Comparison of ENCODE assay signal across 8 mouse cellular contexts in genomic region chr7:105762517-105763270, GRCm38 (mm10). TPM values are rescaled to one million over a fixed set of nuclear protein-coding genes. Genes with fewer than 3 reads are reported as not detected.
DNase-seq lines count a peak whose midpoint lies in the region; ATAC-seq and TF ChIP-seq lines count a peak whose summit lies in the region.

No protein-coding gene starts in this region.

- H3K36me3 ChIP-seq in forebrain, embryonic 10.5 days (replicated peaks): peaks cover 95% of the 10 kb centered on the region
- H3K36me3 ChIP-seq in forebrain, embryonic 13.5 days (ENCODE audit: poor library complexity, severe bottlenecking): peaks cover 90% of the 10 kb centered on the region
- H3K36me3 ChIP-seq in limb, embryonic 11.5 days (ENCODE audit: control insufficient read depth, insufficient read depth, low read length): peaks cover 37% of the 10 kb centered on the region
- peaks cover 98% of the 10 kb centered on the region for H3K36me3 ChIP-seq in limb, embryonic 10.5 days
- peaks cover 17% of the 10 kb centered on the region for H3K36me3 ChIP-seq in intestine, embryonic 16.5 days (ENCODE audit: control insufficient read depth, insufficient read depth, low read length)
- H3K36me3 ChIP-seq in midbrain, postnatal 0 days (ENCODE audit: insufficient read depth, low read length): peaks cover 84% of the 10 kb centered on the region

- no peak for DNase-seq in forebrain, embryonic 10.5 days (ENCODE audit: extremely low spot score, low spot score)
- DNase-seq in limb, embryonic 11.5 days (ENCODE audit: low spot score): no peak
- DNase-seq in limb, embryonic 10.5 days (ENCODE audit: low spot score): no peak
- no peak for DNase-seq in midbrain, postnatal 0 days (ENCODE audit: low spot score)
- DNase-seq in ovary, postnatal 36 days (ENCODE audit: low spot score): no peak
- no peak for DNase-seq in right cerebral cortex, adult 2 months (ENCODE audit: low spot score in 2 of 2)

- no peak overlapping the region for H3K27ac ChIP-seq in forebrain, embryonic 10.5 days
- no peak overlapping the region for H3K27ac ChIP-seq in forebrain, embryonic 13.5 days
- no peak overlapping the region for H3K27ac ChIP-seq in limb, embryonic 11.5 days (replicated peaks; ENCODE audit: low read depth, low read length)
- H3K27ac ChIP-seq in limb, embryonic 10.5 days: no peak overlapping the region
- H3K27ac ChIP-seq in intestine, embryonic 16.5 days (ENCODE audit: low read length): no peak overlapping the region
- H3K27ac ChIP-seq in midbrain, postnatal 0 days (ENCODE audit: low read depth, low read length): 0 out of 2 replicates have a peak overlapping the region, but pooled peaks have one; percentile 18

- H3K4me3 ChIP-seq in forebrain, embryonic 10.5 days: peak overlapping the region; percentile 42
- no peak overlapping the region for H3K4me3 ChIP-seq in forebrain, embryonic 13.5 days
- H3K4me3 ChIP-seq in limb, embryonic 11.5 days (ENCODE audit: low read depth, low read length): no peak overlapping the region
- no peak overlapping the region for H3K4me3 ChIP-seq in limb, embryonic 10.5 days
- H3K4me3 ChIP-seq in intestine, embryonic 16.5 days (ENCODE audit: low read length): peak overlapping the region; percentile 36
- H3K4me3 ChIP-seq in midbrain, postnatal 0 days (ENCODE audit: low read depth, low read length): no peak overlapping the region

- TF ChIP-seq CTCF in midbrain, postnatal 0 days (IDR thresholded peaks at IDR 0.05): no peak

- H3K9ac ChIP-seq in forebrain, embryonic 13.5 days: no peak overlapping the region
- H3K9ac ChIP-seq in limb, embryonic 11.5 days (ENCODE audit: low read length): 0 out of 2 replicates have a peak overlapping the region, but pooled peaks have one; percentile 9
- 0 out of 2 replicates have a peak overlapping the region, but pooled peaks have one; percentile 5 for H3K9ac ChIP-seq in intestine, embryonic 16.5 days (ENCODE audit: low read depth, low read length)
- no peak overlapping the region for H3K9ac ChIP-seq in midbrain, postnatal 0 days (replicated peaks; ENCODE audit: low read length, poor library complexity, severe bottlenecking)

- H3K4me2 ChIP-seq in forebrain, embryonic 13.5 days: no peak overlapping the region
- 0 out of 2 replicates have a peak overlapping the region, but pooled peaks have one; percentile 12 for H3K4me2 ChIP-seq in limb, embryonic 11.5 days (ENCODE audit: low read depth, severe bottlenecking)
- peak overlapping the region; percentile 59 for H3K4me2 ChIP-seq in intestine, embryonic 16.5 days (ENCODE audit: low read depth, low read length)
- no peak overlapping the region for H3K4me2 ChIP-seq in midbrain, postnatal 0 days (ENCODE audit: low read depth, low read length, poor library complexity, severe bottlenecking)

- 9% methylated on average over 55 of the region's 55 CpGs for WGBS in forebrain, embryonic 10.5 days
- 19% methylated on average over 55 of the region's 55 CpGs for WGBS in forebrain, embryonic 13.5 days
- 34% methylated on average over 55 of the region's 55 CpGs for whole genome bisulfite sequencing in limb, embryonic 11.5 days
- 18% methylated on average over 55 of the region's 55 CpGs for WGBS in limb, embryonic 10.5 days
- WGBS in intestine, embryonic 16.5 days: 46% methylated on average over 55 of the region's 55 CpGs
- WGBS in midbrain, postnatal 0 days: 36% methylated on average over 55 of the region's 55 CpGs

- ATAC-seq in forebrain, embryonic 13.5 days: no peak
- peak; percentile 41; the same call in 1 of the 2 replicates for ATAC-seq in limb, embryonic 11.5 days (ENCODE audit: insufficient number of reproducible peaks, low FRiP score, low TSS enrichment, low read depth)
- ATAC-seq in intestine, embryonic 16.5 days: 0 out of 2 replicates have a peak, but pooled peaks have one; percentile 26
- peak; percentile 14 for ATAC-seq in midbrain, postnatal 0 days (ENCODE audit: low FRiP score)

- H3K9me3 ChIP-seq in forebrain, embryonic 10.5 days: no peaks in the 10 kb centered on the region
- no peaks in the 10 kb centered on the region for H3K9me3 ChIP-seq in forebrain, embryonic 13.5 days (replicated peaks)
- H3K9me3 ChIP-seq in limb, embryonic 11.5 days (ENCODE audit: control insufficient read depth, low read length): no peaks in the 10 kb centered on the region
- no peaks in the 10 kb centered on the region for H3K9me3 ChIP-seq in limb, embryonic 10.5 days (replicated peaks)
- H3K9me3 ChIP-seq in intestine, embryonic 16.5 days (ENCODE audit: control insufficient read depth, low read length): no peaks in the 10 kb centered on the region
- no peaks in the 10 kb centered on the region for H3K9me3 ChIP-seq in midbrain, postnatal 0 days (ENCODE audit: low read length)

- peaks cover 22% of the 10 kb centered on the region for H3K4me1 ChIP-seq in forebrain, embryonic 10.5 days
- H3K4me1 ChIP-seq in forebrain, embryonic 13.5 days: peaks cover 5% of the 10 kb centered on the region
- H3K4me1 ChIP-seq in limb, embryonic 11.5 days (ENCODE audit: control insufficient read depth, insufficient read depth, low read length): 0 out of 2 replicates have a peak, but pooled peaks cover 7% of the 10 kb centered on the region
- peaks cover 9% of the 10 kb centered on the region for H3K4me1 ChIP-seq in limb, embryonic 10.5 days
- H3K4me1 ChIP-seq in intestine, embryonic 16.5 days (ENCODE audit: control insufficient read depth, insufficient read depth, low read length): no peaks in the 10 kb centered on the region
- H3K4me1 ChIP-seq in midbrain, postnatal 0 days (ENCODE audit: insufficient read depth, low read length): no peaks in the 10 kb centered on the region

- H3K27me3 ChIP-seq in forebrain, embryonic 10.5 days (ENCODE audit: poor library complexity, severe bottlenecking): peaks cover 49% of the 10 kb centered on the region
- peaks cover 29% of the 10 kb centered on the region for H3K27me3 ChIP-seq in forebrain, embryonic 13.5 days
- H3K27me3 ChIP-seq in limb, embryonic 11.5 days (ENCODE audit: control insufficient read depth, insufficient read depth, low read length): no peaks in the 10 kb centered on the region
- peaks cover 37% of the 10 kb centered on the region for H3K27me3 ChIP-seq in limb, embryonic 10.5 days (ENCODE audit: low read depth, poor library complexity, severe bottlenecking)
- H3K27me3 ChIP-seq in intestine, embryonic 16.5 days (replicated peaks; ENCODE audit: control insufficient read depth, insufficient read depth, low read length): no peaks in the 10 kb centered on the region
- no peaks in the 10 kb centered on the region for H3K27me3 ChIP-seq in midbrain, postnatal 0 days (ENCODE audit: insufficient read depth, low read length)

RNA-seq across cellular contexts. Expression of gene Tpp1, which starts 10.7 kb away (rescaled TPM):
- polyA plus RNA-seq in forebrain, embryonic 10.5 days (2016; fragmentation: Nextera tagmentation; extraction: Ambion mirVana): 60.2 and 62.6 TPM in 2 replicates
- polyA plus RNA-seq in forebrain, embryonic 13.5 days (2015; fragmentation: Nextera tagmentation; extraction: Ambion mirVana): 29.5 and 36.8 TPM in 2 replicates
- polyA plus RNA-seq in limb, embryonic 11.5 days (2014; fragmentation: Nextera tagmentation; extraction: Ambion mirVana): 35.9 and 41.7 TPM in 2 replicates
- 39.8 and 40.5 TPM in 2 replicates for polyA plus RNA-seq in limb, embryonic 10.5 days (2016; fragmentation: Nextera tagmentation; extraction: Ambion mirVana)
- polyA plus RNA-seq in intestine, embryonic 16.5 days (2015; fragmentation: Nextera tagmentation; extraction: Ambion mirVana): 152 and 191 TPM in 2 replicates
- total RNA-seq in midbrain, postnatal 0 days (2014; rRNA removed): 38.3 and 66.8 TPM in 2 replicates
- polyA plus RNA-seq in midbrain, postnatal 0 days (2015; fragmentation: Nextera tagmentation; extraction: Ambion mirVana): 41.3 and 42.2 TPM in 2 replicates

RNA-seq across cellular contexts. Expression of gene Taf10, which starts 18.5 kb away (rescaled TPM):
- polyA plus RNA-seq in forebrain, embryonic 10.5 days (2016; fragmentation: Nextera tagmentation; extraction: Ambion mirVana): 178 and 183 TPM in 2 replicates
- polyA plus RNA-seq in forebrain, embryonic 13.5 days (2015; fragmentation: Nextera tagmentation; extraction: Ambion mirVana): 137 and 141 TPM in 2 replicates
- polyA plus RNA-seq in limb, embryonic 11.5 days (2014; fragmentation: Nextera tagmentation; extraction: Ambion mirVana): 166 and 179 TPM in 2 replicates
- polyA plus RNA-seq in limb, embryonic 10.5 days (2016; fragmentation: Nextera tagmentation; extraction: Ambion mirVana): 165 and 180 TPM in 2 replicates
- polyA plus RNA-seq in intestine, embryonic 16.5 days (2015; fragmentation: Nextera tagmentation; extraction: Ambion mirVana): 114 and 119 TPM in 2 replicates
- 65.7 and 87.1 TPM in 2 replicates for total RNA-seq in midbrain, postnatal 0 days (2014; rRNA removed)
- polyA plus RNA-seq in midbrain, postnatal 0 days (2015; fragmentation: Nextera tagmentation; extraction: Ambion mirVana): 91.2 and 102 TPM in 2 replicates

RNA-seq across cellular contexts. Expression of gene Dchs1, which starts 24.8 kb away (rescaled TPM):
- 8.8 and 9.9 TPM in 2 replicates for polyA plus RNA-seq in forebrain, embryonic 10.5 days (2016; fragmentation: Nextera tagmentation; extraction: Ambion mirVana)
- 16.5 and 18.8 TPM in 2 replicates for polyA plus RNA-seq in forebrain, embryonic 13.5 days (2015; fragmentation: Nextera tagmentation; extraction: Ambion mirVana)
- 22.8 and 25.5 TPM in 2 replicates for polyA plus RNA-seq in limb, embryonic 11.5 days (2014; fragmentation: Nextera tagmentation; extraction: Ambion mirVana)
- 17.3 and 21.2 TPM in 2 replicates for polyA plus RNA-seq in limb, embryonic 10.5 days (2016; fragmentation: Nextera tagmentation; extraction: Ambion mirVana)
- 4.9 and 5.2 TPM in 2 replicates for polyA plus RNA-seq in intestine, embryonic 16.5 days (2015; fragmentation: Nextera tagmentation; extraction: Ambion mirVana)
- total RNA-seq in midbrain, postnatal 0 days (2014; rRNA removed): 101 and 105 TPM in 2 replicates
- polyA plus RNA-seq in midbrain, postnatal 0 days (2015; fragmentation: Nextera tagmentation; extraction: Ambion mirVana): 7.0 and 7.5 TPM in 2 replicates

RNA-seq across cellular contexts. Expression of gene Rrp8, which starts 25.5 kb away (rescaled TPM):
- 43.5 and 46.5 TPM in 2 replicates for polyA plus RNA-seq in forebrain, embryonic 10.5 days (2016; fragmentation: Nextera tagmentation; extraction: Ambion mirVana)
- 31.2 and 35.4 TPM in 2 replicates for polyA plus RNA-seq in forebrain, embryonic 13.5 days (2015; fragmentation: Nextera tagmentation; extraction: Ambion mirVana)
- 48.4 and 50.6 TPM in 2 replicates for polyA plus RNA-seq in limb, embryonic 11.5 days (2014; fragmentation: Nextera tagmentation; extraction: Ambion mirVana)
- 44.1 and 54.1 TPM in 2 replicates for polyA plus RNA-seq in limb, embryonic 10.5 days (2016; fragmentation: Nextera tagmentation; extraction: Ambion mirVana)
- polyA plus RNA-seq in intestine, embryonic 16.5 days (2015; fragmentation: Nextera tagmentation; extraction: Ambion mirVana): 26.2 and 32.6 TPM in 2 replicates
- 19.1 and 29.3 TPM in 2 replicates for total RNA-seq in midbrain, postnatal 0 days (2014; rRNA removed)
- polyA plus RNA-seq in midbrain, postnatal 0 days (2015; fragmentation: Nextera tagmentation; extraction: Ambion mirVana): 16.1 and 19.4 TPM in 2 replicates

RNA-seq across cellular contexts. Expression of gene Ilk, which starts 26.3 kb away (rescaled TPM):
- 208 and 211 TPM in 2 replicates for polyA plus RNA-seq in forebrain, embryonic 10.5 days (2016; fragmentation: Nextera tagmentation; extraction: Ambion mirVana)
- 179 and 185 TPM in 2 replicates for polyA plus RNA-seq in forebrain, embryonic 13.5 days (2015; fragmentation: Nextera tagmentation; extraction: Ambion mirVana)
- polyA plus RNA-seq in limb, embryonic 11.5 days (2014; fragmentation: Nextera tagmentation; extraction: Ambion mirVana): 224 and 237 TPM in 2 replicates
- 195 and 200 TPM in 2 replicates for polyA plus RNA-seq in limb, embryonic 10.5 days (2016; fragmentation: Nextera tagmentation; extraction: Ambion mirVana)
- 317 and 323 TPM in 2 replicates for polyA plus RNA-seq in intestine, embryonic 16.5 days (2015; fragmentation: Nextera tagmentation; extraction: Ambion mirVana)
- 122 and 130 TPM in 2 replicates for total RNA-seq in midbrain, postnatal 0 days (2014; rRNA removed)
- polyA plus RNA-seq in midbrain, postnatal 0 days (2015; fragmentation: Nextera tagmentation; extraction: Ambion mirVana): 139 and 154 TPM in 2 replicates

Comparison
In these comparisons a context has a peak if more than half of its experiments do, and no peak if none do; other contexts are left out.
1. H3K4me3 ChIP-seq: peak in forebrain, embryonic 10.5 days (single experiment) and intestine, embryonic 16.5 days (single experiment); none in forebrain, embryonic 13.5 days (single experiment), limb, embryonic 11.5 days (single experiment), limb, embryonic 10.5 days (single experiment) and midbrain, postnatal 0 days (single experiment).
2. H3K4me2 ChIP-seq: peak in limb, embryonic 11.5 days (single experiment) and intestine, embryonic 16.5 days (single experiment); none in forebrain, embryonic 13.5 days (single experiment) and midbrain, postnatal 0 days (single experiment).
3. H3K9ac ChIP-seq: peak in limb, embryonic 11.5 days (single experiment) and intestine, embryonic 16.5 days (single experiment); none in forebrain, embryonic 13.5 days (single experiment) and midbrain, postnatal 0 days (single experiment).